In the genomic region with DNA sequence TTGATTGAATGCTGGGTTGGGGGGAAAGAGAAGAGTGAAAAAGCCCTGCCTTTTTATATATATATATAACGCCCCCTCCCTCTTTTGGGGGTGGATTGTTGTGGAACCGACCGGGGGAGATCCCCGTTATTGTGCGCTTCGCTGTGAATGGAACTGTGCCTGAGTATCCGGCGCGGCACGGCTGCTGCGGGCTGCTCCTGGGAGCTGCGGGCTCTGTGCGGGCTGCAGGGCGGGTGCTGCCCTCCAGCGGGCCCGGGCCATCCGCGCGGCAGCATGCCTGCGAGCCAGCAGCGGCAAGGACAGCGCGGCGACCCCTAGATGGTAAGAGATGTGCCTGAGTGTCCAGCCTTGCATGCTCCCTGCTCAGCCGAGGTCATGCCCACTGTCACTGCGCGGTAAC, we compare ENCODE assay signal across 8 mouse cellular contexts.
DNase-seq lines count a peak whose midpoint lies in the region; ATAC-seq and TF ChIP-seq lines count a peak whose summit lies in the region.

No protein-coding gene starts in this region.

- no peak overlapping the region for H3ac ChIP-seq in C2C12 (ENCODE audit: control insufficient read depth, insufficient read length, low read depth)

- H3K79me3 ChIP-seq in C2C12 (ENCODE audit: low read depth), result peaks cover 4% of the 10 kb centered on the region

- no peaks in the 10 kb centered on the region for H3K27me3 ChIP-seq in C2C12 (ENCODE audit: control insufficient read depth, insufficient read depth, insufficient read length)
- peaks cover 4% of the 10 kb centered on the region; the same call in 1 of the 2 replicates for H3K27me3 ChIP-seq in embryonic facial prominence, embryonic 15.5 days
- no peaks in the 10 kb centered on the region for H3K27me3 ChIP-seq in heart, embryonic 16.5 days (ENCODE audit: control insufficient read depth, insufficient read depth, low read length)
- H3K27me3 ChIP-seq in lung, embryonic 15.5 days, result peaks cover 18% of the 10 kb centered on the region

- peak overlapping the region; percentile 72 for H3K4me2 ChIP-seq in embryonic facial prominence, embryonic 15.5 days (replicated peaks)
- H3K4me2 ChIP-seq in heart, embryonic 16.5 days (ENCODE audit: low read depth, low read length), result peak overlapping the region; percentile 65
- peak overlapping the region; percentile 73 for H3K4me2 ChIP-seq in lung, embryonic 15.5 days

- peak; percentile 89 for TF ChIP-seq CTCF in C2C12 (IDR thresholded peaks at IDR 0.05; ENCODE audit: control insufficient read depth, insufficient read depth, insufficient read length)

- no peak overlapping the region for H3K9ac ChIP-seq in embryonic facial prominence, embryonic 15.5 days
- peak overlapping the region; percentile 57 for H3K9ac ChIP-seq in heart, embryonic 16.5 days (ENCODE audit: low read length)
- H3K9ac ChIP-seq in lung, embryonic 15.5 days, result no peak overlapping the region

- peak; percentile 80 for ATAC-seq in embryonic facial prominence, embryonic 15.5 days (ENCODE audit: insufficient number of reproducible peaks, low FRiP score, low TSS enrichment, low read depth)
- ATAC-seq in heart, embryonic 16.5 days (replicated peaks; ENCODE audit: extremely low read depth, insufficient read depth, low FRiP score), result peak; percentile 79
- peak; percentile 62 for ATAC-seq in lung, embryonic 15.5 days (ENCODE audit: borderline replicate concordance, extremely low read depth, low FRiP score, low TSS enrichment)

- DNase-seq in ZHBTc4 (ENCODE audit: low read depth, low spot score), result peak; percentile 51
- DNase-seq in kidney, postnatal 14 days, result peak; percentile 72
- DNase-seq in ovary, postnatal 10 days (ENCODE audit: low spot score), result peak; percentile 47
- no peak for DNase-seq in adipocyte (ENCODE audit: low spot score)

- peaks cover 18% of the 10 kb centered on the region for H3K79me2 ChIP-seq in C2C12 (ENCODE audit: control insufficient read depth, insufficient read depth)

- H3K27ac ChIP-seq in embryonic facial prominence, embryonic 15.5 days (replicated peaks), result peak overlapping the region; percentile 63; the same call in 1 of the 2 replicates
- H3K27ac ChIP-seq in heart, embryonic 16.5 days (ENCODE audit: low read length), result no peak overlapping the region
- no peak overlapping the region for H3K27ac ChIP-seq in lung, embryonic 15.5 days

- peaks cover 72% of the 10 kb centered on the region for H3K4me1 ChIP-seq in embryonic facial prominence, embryonic 15.5 days
- peaks cover 13% of the 10 kb centered on the region; the same call in 1 of the 2 replicates for H3K4me1 ChIP-seq in heart, embryonic 16.5 days (ENCODE audit: control insufficient read depth, insufficient read depth, low read length)
- H3K4me1 ChIP-seq in lung, embryonic 15.5 days, result peaks cover 27% of the 10 kb centered on the region

- H3K4me3 ChIP-seq in C2C12 (ENCODE audit: insufficient read depth, poor library complexity, severe bottlenecking), result no peak overlapping the region
- H3K4me3 ChIP-seq in embryonic facial prominence, embryonic 15.5 days (replicated peaks), result peak overlapping the region; percentile 38
- peak overlapping the region; percentile 38 for H3K4me3 ChIP-seq in heart, embryonic 16.5 days (ENCODE audit: low read length)
- peak overlapping the region; percentile 29 for H3K4me3 ChIP-seq in lung, embryonic 15.5 days

- under 1% methylated on average over 27 of the region's 27 CpGs for WGBS in embryonic facial prominence, embryonic 15.5 days
- 1% methylated on average over 27 of the region's 27 CpGs for WGBS in heart, embryonic 16.5 days
- 1% methylated on average over 27 of the region's 27 CpGs for WGBS in lung, embryonic 15.5 days

- no peaks in the 10 kb centered on the region for H3K9me3 ChIP-seq in embryonic facial prominence, embryonic 15.5 days (replicated peaks)
- H3K9me3 ChIP-seq in heart, embryonic 16.5 days (replicated peaks; ENCODE audit: control insufficient read depth, low read length), result no peaks in the 10 kb centered on the region
- H3K9me3 ChIP-seq in lung, embryonic 15.5 days, result no peaks in the 10 kb centered on the region

- H3K36me3 ChIP-seq in C2C12 (ENCODE audit: control insufficient read depth, insufficient read depth), result no peaks in the 10 kb centered on the region
- no peaks in the 10 kb centered on the region for H3K36me3 ChIP-seq in embryonic facial prominence, embryonic 15.5 days
- no peaks in the 10 kb centered on the region for H3K36me3 ChIP-seq in heart, embryonic 16.5 days (ENCODE audit: control insufficient read depth, insufficient read depth)
- H3K36me3 ChIP-seq in lung, embryonic 15.5 days, result no peaks in the 10 kb centered on the region

TF ChIP-seq in C2C12, 6 proteins besides CTCF, POLR2A, EP300 and RAD21:
- TF ChIP-seq MYOG (IDR thresholded peaks at IDR 0.05; ENCODE audit: control insufficient read depth, extremely low read depth, insufficient read length), result no peak
- TF ChIP-seq USF1 (IDR thresholded peaks at IDR 0.05; ENCODE audit: low read depth), result no peak
- no peak for TF ChIP-seq CEBPB (IDR thresholded peaks at IDR 0.05; ENCODE audit: low read depth)
- no peak for TF ChIP-seq MAX (IDR thresholded peaks at IDR 0.05)
- TF ChIP-seq FOSL1 (IDR thresholded peaks at IDR 0.05; ENCODE audit: insufficient read depth, low read length, poor library complexity, severe bottlenecking), result no peak
- TF ChIP-seq MYOD1 (IDR thresholded peaks at IDR 0.05; ENCODE audit: control insufficient read depth, insufficient read length, low read depth), result no peak
